Mouse (Mus musculus): ENCODE measurements around the gene Hint2.

DNA sequence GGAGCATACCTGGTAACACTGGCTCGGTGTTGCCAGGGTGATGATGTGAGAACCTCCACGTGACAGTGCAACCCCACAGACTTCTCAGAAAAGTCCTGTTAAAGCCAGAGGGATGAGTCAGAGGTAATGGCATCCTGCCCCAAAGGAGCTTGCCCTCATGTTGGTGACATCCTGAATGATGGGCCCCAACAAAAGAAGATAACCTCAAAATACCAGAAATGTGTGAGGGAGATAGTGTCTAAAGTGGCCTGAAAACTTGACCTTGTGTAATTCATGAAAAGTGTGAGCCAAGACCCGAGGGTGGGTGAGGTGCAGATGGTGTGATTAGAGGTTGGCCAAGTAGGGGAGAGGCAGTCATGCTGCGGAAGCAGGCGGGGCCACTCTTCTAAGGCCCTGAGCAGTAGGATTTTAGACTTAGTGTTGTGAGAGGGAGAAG is 37.6 kb upstream of the Hint2 start:
- TF ChIP-seq GATA1 (IDR thresholded peaks at IDR 0.05; ENCODE audit: borderline replicate concordance, low read length) (no peak), FLI1 (IDR thresholded peaks at IDR 0.05; ENCODE audit: low read length) (no peak)

Data from megakaryocyte, embryonic 14.5 days (primary cell).